Mouse (Mus musculus) lung, postnatal 0 days (tissue): ENCODE results near the gene Klhl29. TPM values are rescaled to one million over a fixed set of nuclear protein-coding genes. Genes with fewer than 3 reads are reported as not detected.
A peak's percentile ranks its signal among the peaks of the same experiment; 100 is the strongest.

ENCODE experiments used
- ATAC-seq: fragments of 200-750 bp; cut with Nextera tagmentation; 2 replicates; pipeline ENCODE4 v1.8.0; 2017; ENCODE audit warnings: moderate library complexity
- DNase-seq: peaks from one replicate; pipeline ENCODE4 v3.0.0-alpha.2; 2016; ENCODE audit warnings: low spot score
- H3K27ac ChIP-seq: fragments of 300-500 bp; sonication (generic); 2 replicates; pipeline ENCODE4 v1.5.1; 2014; ENCODE audit warnings: antibody characterized with exemption, mild to moderate bottlenecking, low read length, mixed read lengths
- H3K27me3 ChIP-seq: fragments of 300-500 bp; sonication (generic); replicated peaks from 2 replicates; pipeline ENCODE4 v1.6.1; 2014; ENCODE audit warnings: low read length, mixed read lengths; ENCODE audit not compliant: insufficient read depth
- H3K36me3 ChIP-seq: fragments of 300-500 bp; sonication (generic); 2 replicates; pipeline ENCODE4 v1.6.1; 2014; ENCODE audit warnings: low read length, mixed read lengths; ENCODE audit not compliant: insufficient read depth
- H3K4me1 ChIP-seq: fragments of 300-500 bp; sonication (generic); 2 replicates; pipeline ENCODE4 v1.6.1; 2014; ENCODE audit warnings: antibody characterized with exemption, low read depth, low read length, mixed read lengths; ENCODE audit not compliant: insufficient read depth
- H3K4me2 ChIP-seq: fragments of 300-500 bp; sonication (generic); replicated peaks from 2 replicates; pipeline ENCODE4 v1.6.1; 2014; ENCODE audit warnings: low read depth, mild to moderate bottlenecking, low read length, moderate library complexity, mixed read lengths
- H3K4me3 ChIP-seq: fragments of 300-500 bp; sonication (generic); 2 replicates; pipeline ENCODE4 v1.5.1; 2014; ENCODE audit warnings: low read depth, low read length
- H3K9ac ChIP-seq: fragments of 300-500 bp; sonication (generic); replicated peaks from 2 replicates; pipeline ENCODE4 v1.6.1; 2014; ENCODE audit warnings: low read depth, mild to moderate bottlenecking
- H3K9me3 ChIP-seq: fragments of 300-500 bp; sonication (generic); 2 replicates; pipeline ENCODE4 v1.6.1; 2016; ENCODE audit warnings: low read length, mixed read lengths
- CTCF ChIP-seq: IDR thresholded peaks from 2 replicates; pipeline ENCODE4 v1.5.1; 2016; ENCODE audit warnings: antibody characterized with exemption, mild to moderate bottlenecking
- EP300 ChIP-seq: IDR thresholded peaks from 2 replicates; pipeline ENCODE4 v1.6.1; 2016; ENCODE audit warnings: antibody characterized with exemption, mild to moderate bottlenecking, control low read depth
- WGBS: fragments of 180-500 bp; shearing (Covaris S2); extraction: QIAGEN DNeasy Blood & Tissue Kit; methylation state at CpG from one replicate; pipeline ENCODE4 v1.1.7; 2014; 5-methylcytosine and 5-hydroxymethylcytosine counted together
- polyA plus RNA-seq: library from polyadenylated mRNA; unstranded; fragments of >200 nt; fragmentation: Nextera tagmentation; extraction: Ambion mirVana; gene quantifications from 2 replicates; pipeline ENCODE4 v1.2.1, GENCODE M21; 2015

Gene Klhl29
- polyA plus RNA-seq, 1 experiment from 2014 or later: 0.33 TPM

DNA sequence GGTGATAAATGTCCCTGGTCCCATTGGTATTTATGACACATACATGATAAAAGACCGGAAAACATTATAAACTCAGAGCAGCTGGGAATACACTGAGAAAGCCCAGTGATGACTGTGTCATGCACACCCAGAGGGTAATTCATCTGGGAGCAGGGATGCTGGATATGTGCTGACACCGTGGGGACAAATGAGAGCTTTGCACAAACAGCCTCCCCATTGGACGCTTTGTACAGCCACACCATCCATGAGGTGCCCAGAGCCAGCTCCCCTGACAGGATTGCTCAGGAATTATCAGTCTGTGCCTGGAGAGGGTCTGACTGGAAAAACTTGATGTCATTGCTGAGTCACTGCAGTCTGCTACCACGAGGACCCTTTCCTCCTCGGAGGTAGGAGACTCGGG is 266.9 kb downstream of the Klhl29 start:
- WGBS: 34% methylated on average over 6 of the region's 6 CpGs
- no peaks in the 10 kb centered on the region for H3K27me3 ChIP-seq
- H3K9ac ChIP-seq: no peak overlapping the region
- no peaks in the 10 kb centered on the region for H3K9me3 ChIP-seq
- DNase-seq (peak; percentile 6), ATAC-seq (peak; percentile 33)
- no peak overlapping the region for H3K4me2 ChIP-seq
- no peaks in the 10 kb centered on the region for H3K36me3 ChIP-seq
- H3K27ac ChIP-seq: no peak overlapping the region
- H3K4me3 ChIP-seq: no peak overlapping the region
- H3K4me1 ChIP-seq: no peaks in the 10 kb centered on the region
- TF ChIP-seq EP300 (no peak), CTCF (no peak)

DNA sequence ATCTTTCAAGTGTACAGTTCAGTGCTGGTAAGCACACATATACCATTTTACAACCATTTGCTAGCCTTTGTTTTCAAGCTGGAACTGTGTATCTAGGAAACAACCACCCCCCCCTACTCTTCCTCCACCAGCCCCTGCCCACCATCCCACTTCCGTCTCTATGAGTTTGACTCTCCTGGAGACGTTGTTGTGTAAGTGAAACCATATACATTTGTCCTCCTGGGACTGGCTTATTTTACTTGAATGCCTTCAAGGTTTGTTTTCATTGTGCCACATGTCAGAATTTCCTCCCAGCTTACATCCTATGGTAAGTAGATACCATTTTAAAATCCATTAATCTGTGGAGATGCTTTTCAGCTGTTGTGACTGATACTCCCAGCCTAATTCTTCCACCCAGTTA is 267.7 kb downstream of the Klhl29 start:
- Histone ChIP-seq H3K9ac (no peak overlapping the region), H3K27me3 (no peaks in the 10 kb centered on the region), H3K27ac (no peak overlapping the region), H3K4me3 (no peak overlapping the region), H3K4me2 (no peak overlapping the region), H3K9me3 (no peaks in the 10 kb centered on the region), H3K4me1 (no peaks in the 10 kb centered on the region), H3K36me3 (no peaks in the 10 kb centered on the region)
- TF ChIP-seq CTCF (no peak), EP300 (no peak)
- WGBS: 44% methylated on average over 2 of the region's 2 CpGs
- DNase-seq (no peak), ATAC-seq (no peak)

DNA sequence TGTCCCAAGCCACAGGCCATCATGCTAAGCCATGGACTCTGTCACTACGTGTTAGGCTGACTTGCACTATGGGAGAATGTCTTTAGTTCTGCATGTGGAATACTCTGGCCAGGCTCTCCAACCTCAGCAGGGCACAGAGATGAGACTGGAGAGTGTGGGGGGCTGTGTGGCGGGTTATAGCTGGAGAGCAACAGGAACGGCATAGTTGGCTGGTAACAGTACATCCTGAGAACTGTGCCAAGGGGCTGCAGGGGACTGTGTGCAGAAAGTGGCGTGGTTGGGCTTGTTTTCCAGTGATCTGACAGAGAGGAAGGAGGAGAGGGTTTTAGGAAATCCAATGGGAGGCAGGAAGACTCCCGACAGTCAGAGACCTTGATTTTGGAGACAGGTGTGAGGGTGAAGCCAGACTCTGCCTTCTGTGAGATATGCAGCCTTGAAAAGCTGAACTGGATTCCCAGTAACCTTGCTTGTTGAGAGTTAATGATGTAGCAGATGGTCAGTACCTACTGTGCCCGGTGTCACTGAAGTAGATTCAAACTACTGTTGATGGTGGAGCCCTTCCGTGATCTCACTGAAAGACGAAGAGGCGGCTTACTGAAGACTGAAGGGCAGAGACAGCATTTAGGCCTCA is 270.9 kb downstream of the Klhl29 start:
- H3K9me3 ChIP-seq: no peaks in the 10 kb centered on the region
- TF ChIP-seq EP300 (no peak), CTCF (no peak)
- H3K36me3 ChIP-seq: no peaks in the 10 kb centered on the region
- ATAC-seq (no peak), DNase-seq (no peak)
- H3K4me2 ChIP-seq: no peak overlapping the region
- H3K4me3 ChIP-seq: no peak overlapping the region
- no peaks in the 10 kb centered on the region for H3K27me3 ChIP-seq
- H3K4me1 ChIP-seq: no peaks in the 10 kb centered on the region
- whole genome bisulfite sequencing: 80% methylated on average over 9 of the region's 9 CpGs
- H3K27ac ChIP-seq: no peak overlapping the region
- no peak overlapping the region for H3K9ac ChIP-seq

DNA sequence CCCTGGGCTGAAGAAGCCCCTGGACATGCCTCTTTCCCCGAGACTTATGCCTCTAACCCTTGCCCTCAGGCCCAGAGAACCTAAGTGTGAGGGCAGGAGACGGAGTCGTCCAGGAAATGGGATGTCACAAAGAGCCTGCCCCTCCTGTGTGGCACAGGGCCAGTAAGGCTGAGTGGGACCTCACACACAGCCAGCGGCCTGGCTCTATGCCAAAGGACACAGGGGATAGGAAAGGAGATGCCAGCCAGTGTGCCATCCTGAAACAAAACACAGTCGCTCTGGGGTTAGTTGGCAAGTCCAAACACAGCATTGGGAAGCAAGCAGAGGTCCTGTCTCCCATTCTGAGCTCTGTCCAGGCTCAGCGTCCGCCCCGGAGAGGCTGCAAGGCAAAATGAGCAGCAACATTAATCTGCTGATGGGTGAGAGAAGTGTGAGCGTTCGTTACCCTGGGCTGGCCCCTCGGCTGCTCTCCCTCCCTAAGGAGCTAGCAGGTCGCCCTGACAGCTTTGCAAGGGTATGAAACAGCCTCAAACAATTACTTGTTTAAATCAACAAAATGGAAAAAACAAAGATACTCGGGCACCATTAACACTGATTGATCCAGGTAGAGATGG is 274.0 kb downstream of the Klhl29 start:
- no peak overlapping the region for H3K9ac ChIP-seq
- no peak overlapping the region for H3K4me3 ChIP-seq
- H3K27me3 ChIP-seq: no peaks in the 10 kb centered on the region
- ATAC-seq (no peak), DNase-seq (no peak)
- TF ChIP-seq CTCF (no peak), EP300 (no peak)
- 37% methylated on average over 13 of the region's 13 CpGs for WGBS
- no peaks in the 10 kb centered on the region for H3K9me3 ChIP-seq
- no peak overlapping the region for H3K4me2 ChIP-seq
- H3K36me3 ChIP-seq: no peaks in the 10 kb centered on the region
- no peak overlapping the region for H3K27ac ChIP-seq
- no peaks in the 10 kb centered on the region for H3K4me1 ChIP-seq

DNA sequence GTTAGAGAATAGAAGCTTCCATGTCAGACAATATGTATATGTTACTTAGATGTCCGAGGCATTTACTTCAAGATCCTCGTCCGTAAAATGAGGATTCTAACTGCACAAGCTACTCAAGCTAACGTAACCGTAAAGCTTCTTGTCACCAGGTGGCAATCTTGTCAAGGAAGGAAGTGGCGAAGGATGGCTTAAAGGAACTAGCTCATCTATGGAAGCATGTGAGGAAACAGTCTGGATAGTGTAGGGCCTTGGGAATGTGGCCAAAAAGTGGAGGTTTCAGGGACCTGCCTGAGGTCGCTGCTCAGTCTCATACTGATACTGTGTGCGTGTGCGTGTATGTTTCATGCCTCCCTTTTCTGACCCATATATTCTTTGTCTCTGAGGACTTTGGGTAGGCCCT is 275.9 kb downstream of the Klhl29 start:
- H3K4me1 ChIP-seq: no peaks in the 10 kb centered on the region
- DNase-seq: no peak
- H3K27me3 ChIP-seq: no peaks in the 10 kb centered on the region
- H3K27ac ChIP-seq: no peak overlapping the region
- H3K9ac ChIP-seq: no peak overlapping the region
- no peak for TF ChIP-seq EP300
- peak; percentile 12; the same call in 1 of the 2 replicates for TF ChIP-seq CTCF
- no peak for ATAC-seq
- H3K4me2 ChIP-seq: no peak overlapping the region
- WGBS: 81% methylated on average over 9 of the region's 9 CpGs
- no peak overlapping the region for H3K4me3 ChIP-seq
- H3K36me3 ChIP-seq: no peaks in the 10 kb centered on the region
- H3K9me3 ChIP-seq: no peaks in the 10 kb centered on the region

DNA sequence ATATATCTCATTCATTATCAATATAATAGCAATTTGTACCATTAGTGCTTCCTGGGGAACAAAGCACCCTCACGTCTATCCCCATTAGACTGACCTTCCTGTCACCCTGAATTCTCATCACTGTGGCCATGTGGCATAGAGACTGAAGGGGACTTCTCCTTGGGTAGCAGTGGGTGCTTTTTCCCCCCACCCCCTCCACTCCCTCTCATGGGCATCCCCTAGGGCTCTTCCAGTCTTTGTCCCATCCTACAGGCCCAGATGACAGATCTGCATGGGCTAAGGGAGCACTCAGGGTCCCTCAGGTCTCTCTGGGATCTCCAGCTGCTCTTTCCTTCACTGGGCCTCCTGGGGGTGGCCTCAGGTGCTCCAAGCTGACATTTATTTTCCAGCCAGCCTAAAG is 286.8 kb downstream of the Klhl29 start:
- Histone ChIP-seq H3K4me2 (no peak overlapping the region), H3K9me3 (no peaks in the 10 kb centered on the region), H3K9ac (no peak overlapping the region), H3K27me3 (no peaks in the 10 kb centered on the region), H3K4me1 (peaks cover 4% of the 10 kb centered on the region; the same call in 1 of the 2 replicates), H3K4me3 (no peak overlapping the region), H3K36me3 (no peaks in the 10 kb centered on the region), H3K27ac (no peak overlapping the region)
- DNase-seq: no peak
- no peak for ATAC-seq
- TF ChIP-seq EP300 (no peak), CTCF (no peak)
- WGBS: 28% methylated on average over 1 of the region's 1 CpGs
